Mouse (Mus musculus): ENCODE data around the gene Gabra4. TPM values are rescaled to one million over a fixed set of nuclear protein-coding genes. Genes with fewer than 3 reads are reported as not detected.

Gabra4 gene
- polyA plus RNA-seq, 1 experiment from 2014 or later = 1.9 TPM

Other genes starting within 250 kb of the Gabra4 start
- 0.33 and 0.50 TPM in 2 replicates for gene Cox7b2, start 110.1 kb downstream of the Gabra4 start, polyA plus RNA-seq (2015; fragmentation: Nextera tagmentation; extraction: Ambion mirVana)
- 0.14 and 0.26 TPM in 2 replicates for gene Gabrb1, start 195 bp downstream of the Gabra4 start, polyA plus RNA-seq (2015; fragmentation: Nextera tagmentation; extraction: Ambion mirVana)